Mouse (Mus musculus): ENCODE results near the gene Duoxa1. TPM values are rescaled to one million over a fixed set of nuclear protein-coding genes. Genes with fewer than 3 reads are reported as not detected.
"Not testable (repeated sequence)": the region's sequence is repeated elsewhere in the genome, so short reads cannot be mapped to it uniquely, and the experiment has no call there.

The Duoxa1 gene
- polyA plus RNA-seq, 1 experiment from 2014 or later = 0.09 TPM

GRCm38 (mm10) chr2:122351931-122352329 is 38.4 kb upstream of the Duoxa1 start:
- H3K4me1 ChIP-seq = peaks cover 41% of the 10 kb centered on the region
- no peaks in the 10 kb centered on the region for H3K9me3 ChIP-seq
- no peak overlapping the region for H3K4me3 ChIP-seq
- 72% methylated on average over 4 of the region's 4 CpGs for WGBS
- H3K36me3 ChIP-seq = peaks cover 32% of the 10 kb centered on the region
- no peak overlapping the region for H3K9ac ChIP-seq
- no peak overlapping the region for H3K4me2 ChIP-seq
- H3K27me3 ChIP-seq (replicated peaks) = peaks cover 5% of the 10 kb centered on the region; the same call in 1 of the 2 replicates
- no peak for ATAC-seq (ENCODE audit: extremely low read depth, insufficient number of reproducible peaks, low FRiP score, low TSS enrichment)
- peak overlapping the region; percentile 59 for H3K27ac ChIP-seq (replicated peaks)

GRCm38 (mm10) chr2:122351156-122351930 is 37.8 kb upstream of the Duoxa1 start:
- Histone ChIP-seq H3K9ac (no peak overlapping the region), H3K27me3 (replicated peaks) (peaks cover 8% of the 10 kb centered on the region; the same call in 1 of the 2 replicates), H3K27ac (replicated peaks) (peak overlapping the region; percentile 59), H3K4me2 (no peak overlapping the region), H3K36me3 (peaks cover 27% of the 10 kb centered on the region), H3K9me3 (no peaks in the 10 kb centered on the region), H3K4me3 (no peak overlapping the region), H3K4me1 (peaks cover 41% of the 10 kb centered on the region)
- no peak for ATAC-seq (ENCODE audit: extremely low read depth, insufficient number of reproducible peaks, low FRiP score, low TSS enrichment)
- WGBS = 67% methylated on average over 5 of the region's 5 CpGs

DNA sequence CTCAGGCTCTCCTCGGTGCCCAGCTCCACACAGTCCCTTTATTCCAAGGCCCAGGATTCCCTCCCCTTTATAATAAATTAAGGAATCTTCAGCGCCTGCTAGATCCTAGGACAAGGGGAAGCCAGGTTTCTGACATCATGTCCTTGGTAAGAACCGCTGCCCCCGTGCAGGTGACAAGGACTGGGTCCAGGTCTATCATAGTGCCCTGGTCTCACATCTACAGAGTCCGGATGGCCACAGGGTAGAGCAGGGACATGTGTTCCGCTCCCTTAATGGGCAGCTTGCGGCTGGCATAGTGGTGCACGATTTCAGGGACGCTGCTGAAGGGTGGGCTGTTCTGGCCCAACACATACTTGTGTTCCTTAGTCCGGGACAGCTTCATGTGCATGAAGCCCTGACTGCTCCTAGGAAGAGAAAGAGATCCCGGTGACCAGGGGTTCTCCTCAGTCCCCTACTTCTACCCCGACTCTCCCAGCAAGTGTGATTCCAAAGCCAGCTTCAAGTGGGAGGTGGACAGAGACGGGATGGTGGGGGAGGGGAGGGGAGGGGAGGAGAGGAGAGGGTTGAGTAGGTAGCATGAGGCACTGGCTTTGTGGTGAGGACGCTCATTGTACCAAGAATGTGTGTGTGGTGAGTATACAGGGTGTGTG is 35.7 kb upstream of the Duoxa1 start:
- peaks cover 12% of the 10 kb centered on the region for H3K36me3 ChIP-seq
- peaks cover 8% of the 10 kb centered on the region; the same call in 1 of the 2 replicates for H3K27me3 ChIP-seq (replicated peaks)
- no peak for ATAC-seq (ENCODE audit: extremely low read depth, insufficient number of reproducible peaks, low FRiP score, low TSS enrichment)
- H3K4me2 ChIP-seq = peak overlapping the region; percentile 78
- WGBS = 8% methylated on average over 14 of the region's 14 CpGs
- no peaks in the 10 kb centered on the region for H3K9me3 ChIP-seq
- H3K4me3 ChIP-seq = peak overlapping the region; percentile 70
- peak overlapping the region; percentile 92 for H3K9ac ChIP-seq
- H3K4me1 ChIP-seq = peaks cover 37% of the 10 kb centered on the region
- peak overlapping the region; percentile 98 for H3K27ac ChIP-seq (replicated peaks)

DNA sequence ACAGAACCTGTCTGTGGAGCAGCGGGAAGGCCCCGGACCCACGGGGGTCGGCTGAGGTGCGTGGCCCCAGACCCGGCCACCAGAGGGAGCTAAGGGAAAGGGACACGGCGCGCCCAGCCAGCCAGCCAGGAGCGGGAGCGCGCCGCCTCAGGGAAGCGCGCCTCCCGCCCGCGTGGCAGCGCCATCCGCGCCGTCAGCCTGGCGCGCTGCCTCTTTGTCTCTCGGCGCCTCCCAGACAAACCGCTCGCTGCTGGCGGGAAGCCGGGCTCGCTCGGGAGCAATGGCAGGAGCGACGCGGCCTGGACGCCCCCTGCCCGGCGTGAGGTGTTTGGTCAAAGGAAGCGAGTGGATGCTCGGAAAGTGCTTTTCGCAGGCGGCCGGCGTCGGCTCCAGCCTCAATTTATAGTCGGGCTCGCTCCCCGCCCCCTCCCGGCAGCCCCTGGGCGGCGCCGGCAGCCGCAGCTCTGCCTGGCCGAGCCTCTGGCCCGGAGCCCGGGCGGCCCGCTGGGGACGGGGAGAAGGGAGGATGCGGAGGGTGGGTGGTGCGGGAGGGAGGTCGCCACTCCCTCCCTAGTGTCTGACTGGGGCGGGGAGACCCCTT is 35.1 kb upstream of the Duoxa1 start:
- peak; percentile 79 for ATAC-seq (ENCODE audit: extremely low read depth, insufficient number of reproducible peaks, low FRiP score, low TSS enrichment)
- WGBS = under 1% methylated on average over 60 of the region's 63 CpGs
- H3K27me3 ChIP-seq (replicated peaks) = peaks cover 8% of the 10 kb centered on the region; the same call in 1 of the 2 replicates
- H3K36me3 ChIP-seq = peaks cover 9% of the 10 kb centered on the region
- H3K27ac ChIP-seq (replicated peaks) = peak overlapping the region; percentile 98
- H3K4me1 ChIP-seq = peaks cover 31% of the 10 kb centered on the region
- no peaks in the 10 kb centered on the region for H3K9me3 ChIP-seq
- peak overlapping the region; percentile 78 for H3K4me2 ChIP-seq
- H3K9ac ChIP-seq = peak overlapping the region; percentile 92
- H3K4me3 ChIP-seq = peak overlapping the region; percentile 70

DNA sequence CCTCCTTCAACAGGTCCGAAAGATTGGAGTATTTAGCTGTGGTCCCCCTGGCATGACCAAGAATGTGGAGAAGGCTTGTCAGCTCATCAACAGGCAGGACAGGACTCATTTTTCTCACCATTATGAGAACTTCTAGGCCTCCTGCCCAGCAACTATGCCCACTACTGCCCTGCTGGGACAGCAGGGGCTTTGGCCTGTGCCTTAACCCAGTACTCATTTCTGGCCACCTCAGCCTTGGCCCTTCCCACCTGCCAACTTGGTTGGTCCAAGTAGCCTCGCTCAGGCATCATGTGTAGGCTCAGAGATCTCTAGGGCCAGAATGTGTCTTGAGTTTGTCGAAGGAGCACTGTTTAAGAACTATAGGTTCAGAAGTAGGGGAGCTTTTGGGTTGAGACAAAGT is 33.7 kb upstream of the Duoxa1 start:
- Histone ChIP-seq H3K27me3 (replicated peaks) (peaks cover 12% of the 10 kb centered on the region), H3K4me2 (no peak overlapping the region), H3K4me1 (peaks cover 25% of the 10 kb centered on the region), H3K9ac (no peak overlapping the region), H3K36me3 (no peaks in the 10 kb centered on the region), H3K4me3 (no peak overlapping the region), H3K9me3 (no peaks in the 10 kb centered on the region), H3K27ac (replicated peaks) (no peak overlapping the region)
- WGBS = 77% methylated on average over 3 of the region's 3 CpGs
- ATAC-seq (ENCODE audit: extremely low read depth, insufficient number of reproducible peaks, low FRiP score, low TSS enrichment) = no peak

- WGBS = 77% methylated on average over 6 of the region's 6 CpGs
- Histone ChIP-seq H3K4me1 (peaks cover 17% of the 10 kb centered on the region), H3K27me3 (replicated peaks) (peaks cover 13% of the 10 kb centered on the region)
- H3K4me2 ChIP-seq; H3K4me3 ChIP-seq; H3K9me3 ChIP-seq; ATAC-seq (ENCODE audit: extremely low read depth, insufficient number of reproducible peaks, low FRiP score, low TSS enrichment); H3K36me3 ChIP-seq; H3K27ac ChIP-seq (replicated peaks); H3K9ac ChIP-seq: not testable (repeated sequence)
Observed at GRCm38 (mm10) chr2:122346164-122346563, 32.6 kb upstream of the Duoxa1 start.

DNA sequence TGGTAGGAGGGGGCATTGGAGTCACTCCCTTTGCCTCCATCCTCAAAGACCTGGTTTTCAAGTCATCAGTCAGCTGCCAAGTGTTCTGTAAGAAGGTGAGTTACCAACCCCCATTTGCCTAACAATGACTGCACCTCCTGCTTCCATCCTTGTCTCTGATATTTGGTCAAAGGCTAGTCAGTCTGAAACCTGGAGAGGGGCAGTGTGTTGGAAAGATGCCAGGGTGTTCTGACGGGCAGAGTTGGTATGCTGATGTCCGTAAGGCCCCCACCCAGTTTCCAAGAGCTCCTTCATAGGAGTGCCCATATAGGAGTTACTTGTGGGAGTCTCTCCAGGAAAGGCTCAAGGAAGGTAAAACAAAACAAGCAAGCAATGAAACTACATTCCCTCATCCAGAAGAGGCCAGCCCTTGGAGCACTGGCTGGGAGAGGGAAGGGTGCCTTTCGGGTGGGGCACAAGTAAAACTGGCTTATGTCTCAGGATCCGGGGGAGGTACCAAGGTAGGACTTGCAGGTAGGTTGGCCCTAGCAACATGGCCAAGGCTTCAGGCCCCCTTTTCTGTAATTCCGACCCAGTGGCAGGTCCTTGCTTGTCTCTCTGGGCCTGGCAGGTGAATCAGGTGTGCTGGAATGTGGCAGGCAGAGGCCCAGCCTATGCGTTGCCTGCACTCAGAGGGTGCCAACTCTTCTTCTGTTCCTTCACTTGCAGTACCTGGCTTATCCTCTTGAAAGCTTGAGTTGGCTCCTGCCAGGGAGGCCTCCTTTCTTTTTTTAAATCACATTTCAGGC is 31.8 kb upstream of the Duoxa1 start:
- no peak overlapping the region for H3K27ac ChIP-seq (replicated peaks)
- H3K27me3 ChIP-seq (replicated peaks) = peaks cover 13% of the 10 kb centered on the region
- 67% methylated on average over 6 of the region's 6 CpGs for WGBS
- H3K36me3 ChIP-seq = no peaks in the 10 kb centered on the region
- H3K9me3 ChIP-seq = no peaks in the 10 kb centered on the region
- H3K4me2 ChIP-seq = no peak overlapping the region
- no peak overlapping the region for H3K4me3 ChIP-seq
- peaks cover 17% of the 10 kb centered on the region for H3K4me1 ChIP-seq
- no peak overlapping the region for H3K9ac ChIP-seq
- no peak for ATAC-seq (ENCODE audit: extremely low read depth, insufficient number of reproducible peaks, low FRiP score, low TSS enrichment)

DNA sequence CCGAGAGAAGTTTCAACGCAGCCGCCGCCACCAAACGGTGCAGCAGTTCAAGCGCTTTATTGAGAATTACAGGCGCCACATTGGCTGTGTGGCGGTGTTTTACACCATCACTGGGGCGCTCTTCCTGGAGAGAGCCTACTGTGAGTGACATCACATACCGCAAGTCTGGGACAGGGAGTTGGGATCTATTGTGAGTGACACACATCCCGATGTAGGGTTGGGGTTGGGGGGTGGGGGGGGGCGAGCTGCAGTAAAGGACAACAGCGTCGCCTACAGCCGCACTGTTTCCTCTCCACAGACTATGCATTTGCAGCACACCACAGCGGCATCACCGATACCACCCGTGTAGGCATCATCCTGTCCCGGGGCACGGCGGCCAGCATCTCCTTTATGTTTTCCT is 23.8 kb upstream of the Duoxa1 start:
- Histone ChIP-seq H3K36me3 (no peaks in the 10 kb centered on the region), H3K4me3 (0 out of 2 replicates have a peak overlapping the region, but pooled peaks have one; percentile 3), H3K4me2 (peak overlapping the region; percentile 40), H3K27ac (replicated peaks) (no peak overlapping the region), H3K27me3 (replicated peaks) (peaks cover 23% of the 10 kb centered on the region), H3K4me1 (peaks cover 12% of the 10 kb centered on the region), H3K9me3 (no peaks in the 10 kb centered on the region), H3K9ac (no peak overlapping the region)
- no peak for ATAC-seq (ENCODE audit: extremely low read depth, insufficient number of reproducible peaks, low FRiP score, low TSS enrichment)
- WGBS = 55% methylated on average over 21 of the region's 21 CpGs

DNA sequence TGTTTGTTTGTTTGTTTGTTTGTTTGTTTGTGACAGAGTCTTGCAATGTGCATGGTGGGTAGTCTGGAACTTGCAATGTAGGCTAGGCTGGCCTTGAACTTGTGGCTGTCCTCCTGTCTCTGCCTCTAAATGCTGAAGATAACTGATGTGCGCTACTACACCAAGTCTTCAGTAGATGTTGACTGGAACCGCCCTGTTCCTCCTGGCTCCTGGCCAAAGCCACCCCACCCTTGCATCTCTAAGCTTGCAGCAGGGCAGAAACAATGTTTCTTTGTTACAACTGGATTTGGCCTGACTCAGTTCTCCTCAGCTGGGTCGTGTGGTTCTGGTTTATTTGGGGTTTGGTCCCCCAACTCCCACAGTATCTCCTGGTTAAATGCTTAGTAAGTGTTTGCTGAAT is 20.6 kb upstream of the Duoxa1 start:
- Histone ChIP-seq H3K9me3 (no peaks in the 10 kb centered on the region), H3K4me2 (no peak overlapping the region), H3K9ac (no peak overlapping the region), H3K27me3 (replicated peaks) (peaks cover 22% of the 10 kb centered on the region), H3K36me3 (no peaks in the 10 kb centered on the region), H3K4me3 (no peak overlapping the region), H3K4me1 (peaks cover 12% of the 10 kb centered on the region), H3K27ac (replicated peaks) (no peak overlapping the region)
- WGBS = 58% methylated on average over 3 of the region's 3 CpGs
- no peak for ATAC-seq (ENCODE audit: extremely low read depth, insufficient number of reproducible peaks, low FRiP score, low TSS enrichment)

- Histone ChIP-seq H3K9me3 (no peaks in the 10 kb centered on the region), H3K4me2 (no peak overlapping the region), H3K36me3 (no peaks in the 10 kb centered on the region), H3K27me3 (replicated peaks) (peaks cover 6% of the 10 kb centered on the region; the same call in 1 of the 2 replicates), H3K4me1 (peaks cover 16% of the 10 kb centered on the region), H3K9ac (no peak overlapping the region), H3K4me3 (no peak overlapping the region), H3K27ac (replicated peaks) (no peak overlapping the region)
- no peak for ATAC-seq (ENCODE audit: extremely low read depth, insufficient number of reproducible peaks, low FRiP score, low TSS enrichment)
- 75% methylated on average over 3 of the region's 3 CpGs for WGBS
Observed at GRCm38 (mm10) chr2:122332222-122332621, 18.7 kb upstream of the Duoxa1 start.

DNA sequence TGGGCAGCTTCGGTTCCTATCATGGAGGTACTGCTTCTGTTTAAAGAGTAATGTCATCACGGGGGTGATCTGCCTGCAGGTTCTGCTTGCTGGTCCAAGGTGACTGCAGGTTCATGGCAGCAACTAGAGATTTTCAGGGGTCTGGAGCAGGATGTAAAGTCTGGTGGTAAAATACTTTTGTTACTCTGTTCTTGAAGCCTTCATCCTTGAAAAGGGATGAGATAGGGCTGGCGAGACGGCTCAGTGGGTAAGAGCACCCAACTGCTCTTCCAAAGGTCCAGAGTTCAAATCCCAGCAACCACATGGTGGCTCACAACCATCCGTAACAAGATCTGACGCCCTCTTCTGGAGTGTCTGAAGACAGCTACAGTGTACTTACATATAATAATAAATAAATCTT is 16.8 kb upstream of the Duoxa1 start:
- H3K4me2 ChIP-seq; H3K4me1 ChIP-seq; H3K9ac ChIP-seq; H3K4me3 ChIP-seq; H3K9me3 ChIP-seq; H3K27me3 ChIP-seq (replicated peaks); H3K27ac ChIP-seq (replicated peaks); ATAC-seq (ENCODE audit: extremely low read depth, insufficient number of reproducible peaks, low FRiP score, low TSS enrichment); H3K36me3 ChIP-seq: not testable (repeated sequence)
- 74% methylated on average over 6 of the region's 6 CpGs for WGBS

Measured in heart, embryonic 13.5 days (tissue).